Mouse (Mus musculus) left cerebral cortex, adult 2 months (tissue): Measurements from ENCODE around the gene Dsn1. TPM values are rescaled to one million over a fixed set of nuclear protein-coding genes. Genes with fewer than 3 reads are reported as not detected.

ENCODE experiments used
- DNase-seq, 2 experiments: peaks; one replicate each; pipeline ENCODE4 v3.0.0; 2021 to 2022; ENCODE audit warnings: low spot score in 2 of 2, mixed read lengths in 1 of 2; ENCODE audit errors: extremely low spot score in 1 of 2
- H3K27ac ChIP-seq: fragments of 200-600 bp; 2 replicates; pipeline ENCODE4 v1.8.1; 2022
- H3K4me3 ChIP-seq: fragments of 200-600 bp; 2 replicates; pipeline ENCODE4 v1.8.1; 2022
- CTCF ChIP-seq: fragments of 200-600 bp; IDR thresholded peaks from 2 replicates; pipeline ENCODE4 v1.8.1; 2022; ENCODE audit warnings: antibody characterized with exemption, mild to moderate bottlenecking, moderate library complexity
- intact Hi-C: fragments of 180-260 bp; cut with DNase I; formaldehyde crosslinking; loops from one replicate; pipeline ENCODE4 v1.15.1; 2025
- total RNA-seq, 2 experiments: library from RNA; stranded (reverse); gene quantifications; 2 replicates each; pipeline ENCODE4 v1.2.3; 2021

Gene Dsn1
- total RNA-seq, 2 experiments from 2014 or later, result 5.8 to 6.3 TPM

GRCm38 (mm10) chr2:157043556-157043955, 36.6 kb upstream of the Dsn1 start:
- TF ChIP-seq CTCF, result no peak

GRCm38 (mm10) chr2:157041421-157041820, 34.5 kb upstream of the Dsn1 start:
- TF ChIP-seq CTCF, result no peak
- H3K27ac ChIP-seq, result no peak overlapping the region
- intact Hi-C loops, result loop anchor here (5.0 kb wide), 1 partner anchor 36 kb away; the partner anchor contains the start of gene Soga1
- no peak overlapping the region for H3K4me3 ChIP-seq
- no peak for DNase-seq

More at GRCm38 (mm10) chr2:157043556-157043955, 36.6 kb upstream of the Dsn1 start:
- H3K27ac ChIP-seq, result no peak overlapping the region
- no peak overlapping the region for H3K4me3 ChIP-seq
- intact Hi-C loops, result loop anchor here (5.0 kb wide), 1 partner anchor 34 kb away; the partner anchor contains the start of gene Soga1
- DNase-seq, result no peak

GRCm38 (mm10) chr2:157040649-157041046, 33.7 kb upstream of the Dsn1 start:
- no peak for DNase-seq
- Histone ChIP-seq H3K27ac (no peak overlapping the region), H3K4me3 (no peak overlapping the region)
- intact Hi-C loops, result loop anchor here (5.0 kb wide), 1 partner anchor 37 kb away; the partner anchor contains the start of gene Soga1
- TF ChIP-seq CTCF, result no peak

- H3K27ac ChIP-seq, result no peak overlapping the region
- peak; percentile 18 for TF ChIP-seq CTCF
- no peak overlapping the region for H3K4me3 ChIP-seq
- DNase-seq, result no peak
- intact Hi-C loops, result loop anchor here (5.0 to 10.0 kb wide), 2 partner anchors 37 to 235 kb away; partner anchors contain the start of gene Soga1
Observed at GRCm38 (mm10) chr2:157039900-157040648, 33.1 kb upstream of the Dsn1 start.

GRCm38 (mm10) chr2:157037303-157037702, 30.3 kb upstream of the Dsn1 start:
- H3K4me3 ChIP-seq, result no peak overlapping the region
- intact Hi-C loops, result loop anchor here (10.0 kb wide), 1 partner anchor 233 kb away; no protein-coding TSS in a partner anchor
- H3K27ac ChIP-seq, result no peak overlapping the region
- no peak for TF ChIP-seq CTCF
- no peak for DNase-seq

GRCm38 (mm10) chr2:157036400-157036799, 29.4 kb upstream of the Dsn1 start:
- TF ChIP-seq CTCF, result no peak; the same call in 1 of the 2 replicates
- Histone ChIP-seq H3K4me3 (no peak overlapping the region), H3K27ac (no peak overlapping the region)
- intact Hi-C loops, result loop anchor here (10.0 kb wide), 1 partner anchor 232 kb away; no protein-coding TSS in a partner anchor
- no peak for DNase-seq

- no peak for DNase-seq
- no peak overlapping the region for H3K4me3 ChIP-seq
- no peak for TF ChIP-seq CTCF
- no peak overlapping the region for H3K27ac ChIP-seq
- intact Hi-C loops, result loop anchor here (10.0 kb wide), 1 partner anchor 231 kb away; no protein-coding TSS in a partner anchor
Observed at GRCm38 (mm10) chr2:157035371-157035770, 28.4 kb upstream of the Dsn1 start.

- TF ChIP-seq CTCF, result peak; percentile 88
- Histone ChIP-seq H3K4me3 (no peak overlapping the region), H3K27ac (no peak overlapping the region)
- intact Hi-C loops, result loop anchor here (2.0 to 10.0 kb wide), 2 partner anchors 64 to 226 kb away; no protein-coding TSS in a partner anchor
- peak; percentile 83 to 88 for DNase-seq
Observed at GRCm38 (mm10) chr2:157030804-157031203, 23.9 kb upstream of the Dsn1 start.

GRCm38 (mm10) chr2:157028261-157028660, 21.3 kb upstream of the Dsn1 start:
- H3K27ac ChIP-seq, result no peak overlapping the region
- DNase-seq, result no peak
- no peak for TF ChIP-seq CTCF
- intact Hi-C loops, result loop anchor here (10.0 kb wide), 1 partner anchor 243 kb away; no protein-coding TSS in a partner anchor
- no peak overlapping the region for H3K4me3 ChIP-seq

- Histone ChIP-seq H3K4me3 (no peak overlapping the region), H3K27ac (no peak overlapping the region)
- TF ChIP-seq CTCF, result no peak; the same call in 1 of the 2 replicates
- intact Hi-C loops, result loop anchor here (10.0 kb wide), 1 partner anchor 243 kb away; no protein-coding TSS in a partner anchor
- DNase-seq, result peak in 1 of 2 experiments; percentile 48
Observed at GRCm38 (mm10) chr2:157027106-157028008, 20.4 kb upstream of the Dsn1 start.

GRCm38 (mm10) chr2:157021156-157021555, 14.2 kb upstream of the Dsn1 start:
- TF ChIP-seq CTCF, result no peak
- intact Hi-C loops, result loop anchor here (10.0 kb wide), 1 partner anchor 236 kb away; no protein-coding TSS in a partner anchor
- no peak for DNase-seq
- Histone ChIP-seq H3K4me3 (no peak overlapping the region), H3K27ac (no peak overlapping the region)
